Mouse (Mus musculus) embryonic fibroblast, embryonic 13.5 days (primary cell): ENCODE measurements around the gene Apoa5.

ENCODE experiments used
- CTCF ChIP-seq: IDR thresholded peaks from 2 replicates; pipeline ENCODE4 v1.5.1; 2011; ENCODE audit warnings: mild to moderate bottlenecking, control low read depth, low read length, moderate library complexity, borderline replicate concordance; ENCODE audit not compliant: insufficient read depth
- POLR2A ChIP-seq: IDR thresholded peaks from 2 replicates; pipeline ENCODE4 v1.6.1; 2011; ENCODE audit warnings: low read depth, mild to moderate bottlenecking, control low read depth, low read length, moderate library complexity

GRCm38 (mm10) chr9:46298381-46298780 lies 29.9 kb downstream of the Apoa5 start:
- TF ChIP-seq POLR2A (no peak), CTCF (no peak)
